Mouse (Mus musculus) bone marrow, adult 2 months (tissue): ENCODE data around the gene Dock6. TPM values are rescaled to one million over a fixed set of nuclear protein-coding genes. Genes with fewer than 3 reads are reported as not detected.
A peak's percentile ranks its signal among the peaks of the same experiment; 100 is the strongest.
"Not testable (repeated sequence)": the region's sequence is repeated elsewhere in the genome, so short reads cannot be mapped to it uniquely, and the experiment has no call there.

Experiments
- H3K27ac ChIP-seq: fragments of 200-500 bp; 2 replicates; pipeline ENCODE4 v1.5.1; 2012; ENCODE audit warnings: low read depth, mild to moderate bottlenecking, control low read depth, inconsistent platforms, low read length; ENCODE audit not compliant: control insufficient read depth, poor library complexity, insufficient read depth
- H3K4me1 ChIP-seq: fragments of 200-500 bp; 2 replicates; pipeline ENCODE4 v1.6.1; 2011; ENCODE audit warnings: low read length; ENCODE audit not compliant: control insufficient read depth, insufficient read depth
- H3K4me3 ChIP-seq: fragments of 200-500 bp; replicated peaks from 2 replicates; pipeline ENCODE3; 2011; ENCODE audit warnings: mild to moderate bottlenecking, low read depth, low read length, control low read depth; ENCODE audit not compliant: control insufficient read depth
- CTCF ChIP-seq: fragments of 200-500 bp; IDR thresholded peaks from 2 replicates; pipeline ENCODE4 v1.5.1; 2011; ENCODE audit warnings: low read length, control low read depth; ENCODE audit not compliant: control insufficient read depth, insufficient read depth
- POLR2A ChIP-seq: fragments of 200-500 bp; IDR thresholded peaks from 2 replicates; pipeline ENCODE4 v1.6.1; 2011; ENCODE audit warnings: low read depth, mild to moderate bottlenecking, control low read depth, low read length, borderline replicate concordance; ENCODE audit not compliant: control insufficient read depth
- whole genome bisulfite sequencing: fragments of 180-500 bp; shearing (Covaris S2); methylation state at CpG from one replicate; pipeline ENCODE4 v1.1.7; 2018; 5-methylcytosine and 5-hydroxymethylcytosine counted together
- polyA plus RNA-seq: library from polyadenylated mRNA; stranded (reverse); fragments of >200 nt; gene quantifications from 2 replicates; pipeline ENCODE4 v1.2.4, GENCODE M21; 2011; ENCODE audit warnings: low replicate concordance; ENCODE audit not compliant: missing spikeins, insufficient read depth, insufficient read length

Gene Dock6
- polyA plus RNA-seq, 1 experiment: 7.2 TPM

DNA sequence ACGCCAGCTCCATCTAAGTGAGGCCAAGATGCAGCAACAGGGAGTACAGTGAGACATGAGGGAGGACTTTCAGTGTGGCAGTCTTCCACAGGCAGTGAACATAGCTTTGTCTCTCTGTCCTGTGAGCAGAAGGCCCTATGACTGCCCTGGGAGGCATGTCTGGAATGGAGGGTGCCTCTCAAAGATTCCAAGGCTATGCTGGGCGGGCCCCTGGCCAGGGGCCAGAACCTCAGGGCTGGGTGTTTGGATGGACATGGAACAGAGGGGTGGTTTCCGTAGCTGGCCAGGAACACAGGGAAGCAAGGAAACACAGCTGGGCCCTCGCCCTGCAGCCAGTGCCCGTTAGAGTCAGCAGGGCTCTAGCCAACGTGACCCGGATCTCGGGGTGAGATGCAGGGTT lies 60.6 kb downstream of the Dock6 start:
- Histone ChIP-seq H3K27ac (no peak overlapping the region), H3K4me3 (no peak overlapping the region), H3K4me1 (peaks cover 2% of the 10 kb centered on the region; the same call in 1 of the 2 replicates)
- TF ChIP-seq CTCF (no peak), POLR2A (no peak)
- WGBS: 79% methylated on average over 8 of the region's 8 CpGs

DNA sequence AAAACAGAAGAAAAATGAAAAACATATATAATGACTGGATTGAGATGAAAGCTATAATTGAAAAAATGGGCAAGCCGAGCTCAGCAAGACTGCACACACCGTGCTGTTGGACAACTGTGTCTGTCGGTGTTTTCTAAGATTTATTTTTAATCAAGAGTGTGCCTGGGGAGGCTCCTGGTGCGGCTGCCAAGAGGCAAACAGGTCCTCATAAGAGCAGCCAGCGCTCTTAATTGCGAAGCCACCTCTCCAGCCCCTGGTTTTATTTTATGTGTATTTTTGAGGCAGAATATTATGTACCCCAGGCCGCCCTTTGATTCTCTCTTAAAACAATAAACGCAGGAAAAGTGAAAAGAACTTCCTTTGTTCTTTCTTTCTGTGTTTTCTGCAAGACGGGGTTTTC lies 64.2 kb downstream of the Dock6 start:
- no peak overlapping the region for H3K4me3 ChIP-seq
- TF ChIP-seq CTCF: no peak
- no peak for TF ChIP-seq POLR2A
- 84% methylated on average over 9 of the region's 9 CpGs for WGBS
- no peaks in the 10 kb centered on the region for H3K4me1 ChIP-seq
- no peak overlapping the region for H3K27ac ChIP-seq

DNA sequence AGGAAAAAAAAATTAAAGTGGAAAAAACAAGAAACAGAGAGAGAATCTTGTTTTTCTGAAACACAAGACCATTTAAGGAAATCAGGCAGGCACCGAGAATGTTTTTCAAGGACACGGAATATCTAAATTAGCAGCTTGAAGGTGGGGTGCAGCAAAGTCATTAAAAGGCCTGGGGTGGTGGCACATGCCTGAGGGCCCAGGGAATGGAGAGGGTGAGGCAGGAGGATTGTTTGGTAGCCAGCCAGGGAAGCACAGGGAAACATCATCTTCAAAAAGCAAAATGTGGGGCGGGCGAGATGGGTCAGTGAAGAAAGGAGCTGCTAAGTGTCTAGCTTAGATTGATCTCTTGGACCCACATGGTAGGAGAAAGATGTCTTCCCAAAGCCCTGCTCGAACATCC lies 64.8 kb downstream of the Dock6 start:
- TF ChIP-seq POLR2A (no peak), CTCF (no peak)
- 85% methylated on average over 5 of the region's 5 CpGs for WGBS
- H3K4me1 ChIP-seq: no peaks in the 10 kb centered on the region
- H3K4me3 ChIP-seq: no peak overlapping the region
- no peak overlapping the region for H3K27ac ChIP-seq

DNA sequence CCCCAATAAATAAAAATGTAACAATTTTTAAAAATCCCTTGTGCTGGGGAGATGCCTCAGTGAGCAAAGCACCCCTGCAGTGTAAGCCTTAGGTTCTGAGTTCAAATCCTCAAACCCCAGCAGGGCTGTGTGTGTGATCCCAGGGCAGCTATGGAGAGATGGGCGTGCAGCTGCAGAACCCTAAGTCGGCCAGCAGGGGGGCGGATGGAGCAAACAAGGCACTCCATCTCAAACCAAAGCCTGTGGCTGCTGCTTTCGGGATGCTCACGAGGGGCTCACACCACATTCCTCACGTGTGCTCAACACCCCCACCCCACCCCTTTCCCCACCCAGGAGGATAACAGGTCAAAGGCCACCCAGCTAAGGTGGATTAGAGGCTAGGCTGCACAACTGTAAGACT lies 65.5 kb downstream of the Dock6 start:
- Histone ChIP-seq H3K4me1 (no peaks in the 10 kb centered on the region), H3K27ac (no peak overlapping the region), H3K4me3 (no peak overlapping the region)
- WGBS: 9% methylated on average over 6 of the region's 6 CpGs
- TF ChIP-seq CTCF: peak; percentile 80
- TF ChIP-seq POLR2A: no peak

DNA sequence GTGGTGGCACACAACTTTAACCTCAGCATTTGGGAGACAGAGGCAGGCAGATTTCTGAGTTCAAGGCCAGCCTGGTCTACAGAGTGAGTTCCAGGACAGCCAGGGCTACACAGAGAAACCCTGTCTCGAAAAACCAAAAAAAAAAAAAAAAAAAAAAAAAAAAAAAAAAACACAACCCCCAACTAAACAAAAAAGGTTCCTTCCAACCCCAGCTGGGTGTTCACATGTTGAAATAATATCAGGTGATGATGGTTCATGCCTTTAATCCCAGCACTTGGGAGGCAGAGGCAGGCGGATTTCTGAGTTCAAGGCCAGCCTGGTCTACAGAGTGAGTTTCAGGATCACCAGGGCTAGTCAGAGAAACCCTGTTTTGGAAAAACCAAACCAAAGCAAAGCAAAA lies 66.1 kb downstream of the Dock6 start:
- H3K4me3 ChIP-seq, H3K4me1 ChIP-seq, H3K27ac ChIP-seq: not testable (repeated sequence)
- WGBS: 56% methylated on average over 2 of the region's 2 CpGs

DNA sequence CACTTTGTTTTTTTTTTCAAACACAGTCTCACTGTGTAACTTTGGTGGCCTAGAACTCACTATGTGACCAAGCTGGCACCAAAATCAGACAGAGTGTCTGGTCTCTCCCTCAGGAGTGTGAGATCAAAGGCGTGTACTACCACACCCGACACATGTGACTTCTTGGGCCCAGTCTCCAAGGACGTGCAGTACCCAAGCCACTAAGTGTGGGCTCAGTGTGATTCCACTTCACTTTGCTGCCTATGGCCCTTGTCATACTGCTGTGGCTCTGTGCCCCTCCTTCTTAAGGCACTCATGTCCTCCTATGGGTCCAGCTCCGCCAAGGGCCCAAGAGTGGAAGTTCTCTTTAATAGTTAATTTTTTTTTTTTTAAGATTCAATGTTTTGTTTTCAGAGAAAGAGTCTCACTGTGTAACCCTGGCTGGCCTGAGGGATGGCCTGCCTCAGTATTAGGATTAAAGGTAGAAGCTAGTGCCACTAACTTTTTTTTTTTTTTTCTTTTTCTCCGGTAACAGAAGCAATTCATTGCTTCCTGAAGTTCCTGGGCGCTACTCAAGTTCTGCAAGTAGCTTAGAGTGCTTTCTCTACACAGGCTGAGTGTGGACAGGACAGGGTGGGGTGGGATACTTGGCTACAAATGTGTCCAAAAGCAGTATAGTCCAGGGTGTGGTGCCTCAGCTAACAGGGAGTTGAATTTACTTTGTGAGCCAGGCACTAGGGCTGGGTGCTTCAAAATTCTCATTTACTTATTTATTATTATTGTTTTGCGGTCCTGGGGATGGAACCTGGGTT lies 67.7 kb downstream of the Dock6 start:
- 71% methylated on average over 7 of the region's 7 CpGs for WGBS
- H3K4me1 ChIP-seq: no peaks in the 10 kb centered on the region
- no peak for TF ChIP-seq CTCF
- TF ChIP-seq POLR2A: no peak
- no peak overlapping the region for H3K27ac ChIP-seq
- no peak overlapping the region for H3K4me3 ChIP-seq

DNA sequence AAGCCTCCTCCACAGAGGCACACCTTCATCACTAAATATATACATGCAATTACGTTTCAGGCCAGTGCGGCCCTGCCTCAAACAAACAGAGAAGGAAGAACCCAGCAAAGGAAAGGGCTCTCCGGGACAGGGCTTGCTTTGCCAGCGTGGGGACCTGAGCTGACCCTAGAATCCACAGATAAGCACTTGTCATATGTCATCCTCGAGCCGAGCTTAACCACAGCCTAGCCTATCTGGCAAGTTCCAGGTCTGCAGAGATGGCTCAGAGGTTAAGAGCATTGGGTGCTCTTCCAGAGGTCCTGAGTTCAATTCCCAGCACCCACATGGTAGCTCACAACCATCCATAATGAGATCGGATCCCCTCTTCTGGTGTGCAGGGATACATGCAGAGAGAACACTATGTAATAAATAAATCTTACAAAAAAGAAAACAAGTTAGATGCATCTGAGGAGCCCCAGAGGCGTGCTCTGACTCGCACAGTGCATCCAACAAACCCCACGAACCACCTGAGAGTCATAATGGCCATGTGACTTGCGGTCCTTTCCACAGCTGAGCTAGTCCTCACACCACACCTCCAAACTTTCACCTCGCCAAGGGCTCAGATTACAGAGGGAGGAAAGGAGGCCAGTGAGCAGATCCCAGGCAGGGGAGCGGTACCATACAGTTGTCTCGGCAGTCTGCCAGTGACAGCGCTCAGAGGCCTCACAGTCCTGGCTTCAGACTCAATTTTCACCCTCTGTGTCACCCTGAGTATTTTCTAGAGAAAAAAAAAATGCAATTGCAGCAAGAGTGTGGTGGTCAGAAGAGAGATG lies 70.6 kb downstream of the Dock6 start:
- TF ChIP-seq CTCF: no peak
- no peak for TF ChIP-seq POLR2A
- Histone ChIP-seq H3K4me1 (no peaks in the 10 kb centered on the region), H3K27ac (no peak overlapping the region), H3K4me3 (no peak overlapping the region)
- 74% methylated on average over 15 of the region's 15 CpGs for WGBS

DNA sequence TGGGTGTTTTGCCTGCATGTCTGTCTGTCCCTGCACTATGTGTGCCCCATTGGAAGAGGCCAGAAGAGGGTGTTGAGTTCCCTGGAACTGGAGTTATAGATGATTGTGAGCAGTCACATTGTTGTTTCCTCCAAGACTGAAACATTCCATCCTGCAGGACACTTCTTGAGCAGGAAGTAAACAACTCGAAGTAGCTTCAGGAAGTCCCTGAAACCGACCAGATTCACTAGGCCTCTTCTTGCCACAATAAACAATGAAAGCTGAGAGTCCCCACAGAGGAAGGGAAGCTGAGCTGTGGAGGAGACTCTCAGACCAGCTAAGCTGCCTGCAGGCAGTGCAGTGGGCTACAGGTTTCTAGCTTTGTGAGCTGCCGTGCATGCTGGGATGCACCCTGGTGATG lies 74.7 kb downstream of the Dock6 start:
- Histone ChIP-seq H3K4me1 (no peaks in the 10 kb centered on the region), H3K27ac (no peak overlapping the region), H3K4me3 (no peak overlapping the region)
- TF ChIP-seq POLR2A: no peak
- no peak for TF ChIP-seq CTCF
- WGBS: 81% methylated on average over 3 of the region's 3 CpGs
